Mouse (Mus musculus) bone marrow macrophage, adult 2 months (primary cell): Measurements from ENCODE around the gene Bcor.

Experiments
- CTCF ChIP-seq: IDR thresholded peaks from 2 replicates; pipeline ENCODE4 v1.5.1; 2012; ENCODE audit warnings: low read depth, mild to moderate bottlenecking, low read length, moderate library complexity
- POLR2A ChIP-seq: IDR thresholded peaks from 2 replicates; pipeline ENCODE4 v1.6.1; 2012; ENCODE audit warnings: mild to moderate bottlenecking, low read depth, low read length, borderline replicate concordance

DNA sequence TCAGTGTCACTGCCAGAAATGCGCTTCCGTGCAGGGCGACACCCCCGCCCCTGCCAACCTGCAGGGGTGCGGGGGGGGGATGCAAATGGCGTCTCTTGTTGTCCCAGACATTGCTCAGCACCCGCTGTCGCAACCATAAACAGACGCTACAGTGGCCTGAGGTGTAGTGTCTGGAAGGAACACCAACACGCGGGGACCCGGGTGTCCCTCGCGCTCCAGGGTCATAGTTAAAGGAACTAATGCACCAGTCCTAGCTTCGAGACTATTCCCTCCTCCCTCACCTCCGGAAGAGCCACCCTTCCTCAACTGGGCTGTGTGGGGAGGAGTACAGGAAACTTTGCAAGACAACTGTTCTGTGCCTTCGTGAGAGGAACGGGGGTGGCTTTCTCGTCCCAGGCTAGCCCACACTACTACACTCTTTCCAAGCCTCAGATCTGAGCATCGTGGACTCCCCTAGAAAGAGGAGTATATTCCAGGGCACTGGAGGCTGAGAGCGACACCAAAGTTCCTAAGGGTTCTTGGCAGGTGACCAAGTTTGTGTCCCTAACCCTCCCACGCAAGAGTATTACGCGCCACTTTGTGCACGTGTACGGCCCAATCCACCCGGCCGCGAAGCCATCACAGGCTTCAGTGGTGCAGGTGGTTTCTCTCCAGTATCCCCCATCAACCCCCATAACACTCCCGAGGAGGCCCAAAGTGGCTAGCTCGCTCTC lies 1.2 kb downstream of the Bcor start:
- TF ChIP-seq CTCF (no peak), POLR2A (no peak)
